In genomic region chr16:10369468-10369934, GRCm38 (mm10) we compare ENCODE assay signal across 10 mouse cellular contexts. TPM values are rescaled to one million over a fixed set of nuclear protein-coding genes. Genes with fewer than 3 reads are reported as not detected.
DNase-seq lines count a peak whose midpoint lies in the region; ATAC-seq and TF ChIP-seq lines count a peak whose summit lies in the region.
"Had no signal": no experiment of that assay in that cellular context is flagged by ENCODE, and none has a peak within 500 bp of the region (broad histone marks: within the 10 kb centered on the region; RNA-seq: fewer than 3 reads in every experiment).

No protein-coding gene starts in this region.

- no peaks in the 10 kb centered on the region for H3K36me3 ChIP-seq in neural tube, embryonic 12.5 days
- H3K36me3 ChIP-seq in stomach, embryonic 16.5 days (ENCODE audit: control insufficient read depth, insufficient read depth, low read length): no peaks in the 10 kb centered on the region

- H3K27ac ChIP-seq in neural tube, embryonic 12.5 days: no peak overlapping the region
- H3K27ac ChIP-seq in stomach, embryonic 16.5 days (ENCODE audit: low read length): peak overlapping the region; percentile 41; the same call in 1 of the 2 replicates
- H3K27ac ChIP-seq in left cerebral cortex, adult 2 months: no peak overlapping the region
- H3K27ac ChIP-seq: heart, adult 2 months had no signal

- H3K4me1 ChIP-seq in neural tube, embryonic 12.5 days: peaks cover 13% of the 10 kb centered on the region
- H3K4me1 ChIP-seq in stomach, embryonic 16.5 days (ENCODE audit: control insufficient read depth, insufficient read depth, low read length): peaks cover 14% of the 10 kb centered on the region
- H3K4me1 ChIP-seq: megakaryocyte, embryonic 14.5 days had no signal

- H3K27me3 ChIP-seq in neural tube, embryonic 12.5 days (replicated peaks): no peaks in the 10 kb centered on the region
- no peaks in the 10 kb centered on the region for H3K27me3 ChIP-seq in stomach, embryonic 16.5 days (ENCODE audit: control insufficient read depth, insufficient read depth, low read length)

- ATAC-seq in neural tube, embryonic 12.5 days (ENCODE audit: low FRiP score, low read depth): peak; percentile 74
- ATAC-seq in stomach, embryonic 16.5 days (ENCODE audit: insufficient read depth, low FRiP score): no peak

- DNase-seq in gastrocnemius, postnatal 14 days: peak; percentile 27
- DNase-seq in gastrocnemius, postnatal 10 days: no peak
- DNase-seq in neural tube, embryonic 10.5 days (ENCODE audit: extremely low spot score, low spot score): no peak
- peak; percentile 28 to 35 for DNase-seq in layer of hippocampus, adult 8-10 months (ENCODE audit: low spot score in 2 of 2)
- DNase-seq in left cerebral cortex, adult 2 months (ENCODE audit: extremely low spot score in 1 of 2, low spot score in 2 of 2): no peak
- DNase-seq in thymus, postnatal 25 days: no peak

- no peak overlapping the region for H3K4me2 ChIP-seq in neural tube, embryonic 12.5 days (replicated peaks)
- H3K4me2 ChIP-seq in stomach, embryonic 16.5 days (ENCODE audit: low read depth, low read length): no peak overlapping the region

- TF ChIP-seq CTCF in left cerebral cortex, adult 2 months (IDR thresholded peaks at IDR 0.05): no peak

- H3K9me3 ChIP-seq in neural tube, embryonic 12.5 days: no peaks in the 10 kb centered on the region
- no peaks in the 10 kb centered on the region for H3K9me3 ChIP-seq in stomach, embryonic 16.5 days (replicated peaks; ENCODE audit: control insufficient read depth, low read length)
- H3K9me3 ChIP-seq: megakaryocyte, embryonic 14.5 days had no signal

- intact Hi-C loops in gastrocnemius, postnatal 14 days (cut with DNase I; ENCODE audit: low total_unique reads): no loop called here
- intact Hi-C loops in left cerebral cortex, adult 2 months (cut with DNase I): no loop called here

- 60% methylated on average over 3 of the region's 3 CpGs for WGBS in neural tube, embryonic 12.5 days
- WGBS in stomach, embryonic 16.5 days: 57% methylated on average over 3 of the region's 3 CpGs

- H3K4me3 ChIP-seq in neural tube, embryonic 12.5 days: no peak overlapping the region
- no peak overlapping the region for H3K4me3 ChIP-seq in stomach, embryonic 16.5 days (replicated peaks; ENCODE audit: low read length)
- H3K4me3 ChIP-seq in left cerebral cortex, adult 2 months: no peak overlapping the region
- H3K4me3 ChIP-seq: heart, adult 2 months; megakaryocyte, embryonic 14.5 days had no signal

- no peak overlapping the region for H3K9ac ChIP-seq in neural tube, embryonic 12.5 days
- no peak overlapping the region for H3K9ac ChIP-seq in stomach, embryonic 16.5 days (ENCODE audit: low read length)

RNA-seq across cellular contexts. Expression of gene Tekt5, which starts 25.8 kb away (rescaled TPM):
- under 1 TPM in 1 of 2 experiments, not detected in 1; 0.18 TPM for total RNA-seq in gastrocnemius, postnatal 14 days (2021)
- under 1 TPM; 0.23 to 0.31 TPM for total RNA-seq in gastrocnemius, postnatal 10 days (2021)
- 0.65 and 0.82 TPM in 2 replicates for polyA plus RNA-seq in neural tube, embryonic 12.5 days (2016; fragmentation: Nextera tagmentation; extraction: Ambion mirVana)
- total RNA-seq in layer of hippocampus, adult 8-10 months (2022): 1 to 10 TPM; 8.2 to 9.5 (median 9.1) TPM
- polyA plus RNA-seq in stomach, embryonic 16.5 days (2015; fragmentation: Nextera tagmentation; extraction: Ambion mirVana): 1.7 and 2.0 TPM in 2 replicates
- total RNA-seq in left cerebral cortex, adult 2 months (2021): 1 to 10 TPM; 7.9 to 9.2 TPM
- total RNA-seq: heart, adult 2 months had no signal

RNA-seq across cellular contexts. Expression of gene Nubp1, which starts 42.2 kb away (rescaled TPM):
- 1 to 10 TPM; 6.5 to 6.9 TPM for total RNA-seq in gastrocnemius, postnatal 14 days (2021)
- total RNA-seq in gastrocnemius, postnatal 10 days (2021): 1 to 10 TPM; 7.8 to 8.5 TPM
- polyA plus RNA-seq in neural tube, embryonic 12.5 days (2016; fragmentation: Nextera tagmentation; extraction: Ambion mirVana): 54.3 and 55.5 TPM in 2 replicates
- total RNA-seq in layer of hippocampus, adult 8-10 months (2022): 10 to 100 TPM; 16.8 to 20.7 (median 17.8) TPM
- 45.5 and 47.7 TPM in 2 replicates for polyA plus RNA-seq in stomach, embryonic 16.5 days (2015; fragmentation: Nextera tagmentation; extraction: Ambion mirVana)
- total RNA-seq in left cerebral cortex, adult 2 months (2021): 10 to 100 TPM; 16.9 to 17.5 TPM

RNA-seq across cellular contexts. Expression of gene Emp2, which starts 55.7 kb away (rescaled TPM):
- total RNA-seq in gastrocnemius, postnatal 14 days (2021): 10 to 100 TPM in 1 of 2 experiments, 1 to 10 TPM in 1; 6.4 to 10.1 TPM
- 10 to 100 TPM; 12.3 to 14.4 TPM for total RNA-seq in gastrocnemius, postnatal 10 days (2021)
- polyA plus RNA-seq in neural tube, embryonic 12.5 days (2016; fragmentation: Nextera tagmentation; extraction: Ambion mirVana): 2.5 TPM in 2 replicates
- total RNA-seq in layer of hippocampus, adult 8-10 months (2022): 10 to 100 TPM; 13.1 to 15.5 (median 14.5) TPM
- 83.5 and 110 TPM in 2 replicates for polyA plus RNA-seq in stomach, embryonic 16.5 days (2015; fragmentation: Nextera tagmentation; extraction: Ambion mirVana)
- total RNA-seq in left cerebral cortex, adult 2 months (2021): 10 to 100 TPM; 12.9 to 13.2 TPM

Comparison
In these comparisons a context has a peak if more than half of its experiments do, and no peak if none do; other contexts are left out.
1. DNase-seq: peak in gastrocnemius, postnatal 14 days (single experiment) and layer of hippocampus, adult 8-10 months (2 of 2); none in gastrocnemius, postnatal 10 days (single experiment), neural tube, embryonic 10.5 days (single experiment), left cerebral cortex, adult 2 months (0 of 2) and thymus, postnatal 25 days (single experiment).
2. RNA of gene Tekt5, which starts 25.8 kb away (total RNA-seq): 7.9 to 9.2 TPM in left cerebral cortex, adult 2 months and 8.2 to 9.5 TPM in layer of hippocampus, adult 8-10 months; 0.23 to 0.31 TPM in gastrocnemius, postnatal 10 days and 0.18 TPM in gastrocnemius, postnatal 14 days; every median in the first group is over 4 times any median in the second.